Mouse (Mus musculus): ENCODE measurements around the gene Tef.

DNA sequence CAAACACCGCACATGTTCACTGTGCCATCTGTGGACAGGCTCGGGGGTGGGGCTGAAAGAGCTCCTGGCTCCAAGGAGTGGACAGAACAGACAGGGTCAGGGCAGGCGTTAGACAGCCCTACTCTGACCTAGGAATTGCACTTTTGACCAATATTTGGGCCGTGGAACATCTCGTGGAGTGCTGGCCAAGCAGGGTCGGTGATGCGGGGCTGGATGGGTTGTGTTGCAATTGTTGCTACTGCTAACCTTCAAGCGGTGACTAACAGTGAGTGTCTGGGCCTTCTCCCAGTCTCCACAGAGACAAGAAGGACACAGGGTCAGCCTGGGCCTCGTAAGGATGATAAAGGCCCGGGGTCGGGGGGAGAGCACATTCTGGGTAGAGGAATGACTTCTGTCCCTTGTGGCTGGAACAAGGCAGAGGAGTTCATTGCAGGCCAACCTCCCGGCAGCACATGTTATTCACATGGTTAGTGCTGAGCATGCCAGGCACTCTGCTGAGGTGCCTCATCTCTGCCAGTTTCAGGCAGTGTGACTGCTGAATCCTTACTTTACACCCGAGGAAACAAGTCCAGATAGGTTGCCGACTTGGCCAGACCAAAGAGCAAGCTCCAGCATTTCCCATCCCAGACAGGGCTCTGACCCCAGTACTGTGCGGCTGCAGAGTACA lies 27.6 kb upstream of the Tef start:
- TF ChIP-seq CTCF (IDR thresholded peaks at IDR 0.05; ENCODE audit: low read depth, low read length) (no peak), TAL1 (conservative IDR thresholded peaks at IDR 0.05; ENCODE audit: low read depth, low read length) (no peak), POLR2AphosphoS5 (IDR thresholded peaks at IDR 0.05; ENCODE audit: insufficient replicate concordance, low read depth, low read length) (no peak), GATA1 (IDR thresholded peaks at IDR 0.05; ENCODE audit: borderline replicate concordance, low read length) (no peak)
